In the genomic region with DNA sequence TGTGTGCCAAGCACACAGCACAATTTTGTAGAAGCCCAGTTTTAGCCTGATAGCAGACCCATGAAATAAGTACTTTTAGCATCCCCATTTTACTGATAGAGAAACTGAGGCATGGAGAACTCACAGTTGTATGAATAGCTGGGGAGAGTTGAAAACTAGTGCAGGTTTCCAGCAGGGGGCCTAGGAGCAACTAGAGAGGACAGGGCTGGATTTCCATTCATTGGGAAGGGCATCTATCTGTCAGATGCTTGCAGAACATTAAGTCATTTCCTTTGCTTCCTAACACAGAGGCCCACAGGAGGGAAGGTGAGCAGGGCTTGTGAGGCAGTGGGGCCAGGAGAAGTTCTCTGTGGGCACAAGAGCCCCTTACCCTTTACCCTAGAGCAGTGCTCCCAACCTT, we compare ENCODE assay signal across 19 mouse cellular contexts. TPM values are rescaled to one million over a fixed set of nuclear protein-coding genes. Genes with fewer than 3 reads are reported as not detected.
DNase-seq lines count a peak whose midpoint lies in the region; ATAC-seq and TF ChIP-seq lines count a peak whose summit lies in the region.
"Had no signal": no experiment of that assay in that cellular context is flagged by ENCODE, and none has a peak within 500 bp of the region (broad histone marks: within the 10 kb centered on the region; RNA-seq: fewer than 3 reads in every experiment).

No protein-coding gene starts in this region.

- POLR2A ChIA-PET in Patski (lab: Charles Lee), result no interaction called here

- H3K4me1 ChIP-seq in heart, postnatal 0 days (ENCODE audit: control insufficient read depth, insufficient read depth), result no peaks in the 10 kb centered on the region
- H3K4me1 ChIP-seq in heart, embryonic 11.5 days (ENCODE audit: control insufficient read depth, insufficient read depth, low read length), result no peaks in the 10 kb centered on the region
- H3K4me1 ChIP-seq in midbrain, embryonic 11.5 days (ENCODE audit: control insufficient read depth, insufficient read depth, low read length), result no peaks in the 10 kb centered on the region
- H3K4me1 ChIP-seq: limb, embryonic 10.5 days; midbrain, embryonic 12.5 days had no signal

- DNase-seq in heart, postnatal 0 days (ENCODE audit: low spot score), result no peak
- no peak for DNase-seq in left cerebral cortex, adult 2 months (ENCODE audit: extremely low spot score in 1 of 2, low spot score in 2 of 2)
- DNase-seq in left cerebral cortex, postnatal 36 days (ENCODE audit: low spot score in 2 of 2), result no peak
- DNase-seq in 3T3-L1 (ENCODE audit: low read depth, low spot score) (peak; percentile 28), Patski (ENCODE audit: low read depth, low spot score) (no peak)
- no peak for DNase-seq in midbrain, embryonic 11.5 days (ENCODE audit: low spot score, missing footprints)
- no peak for DNase-seq in ovary, postnatal 36 days (ENCODE audit: low spot score)
- DNase-seq: adrenal gland, postnatal 25 days; cerebellum, adult 11-12 months; cerebellum, postnatal 14 days; embryo, embryonic 11 days; liver, embryonic 13.5 days; thymus, postnatal 4 days had no signal

- H3K9me3 ChIP-seq in heart, postnatal 0 days (replicated peaks; ENCODE audit: control insufficient read depth, low read length), result no peaks in the 10 kb centered on the region
- no peaks in the 10 kb centered on the region for H3K9me3 ChIP-seq in heart, embryonic 11.5 days (replicated peaks; ENCODE audit: control insufficient read depth, low read length)
- H3K9me3 ChIP-seq in midbrain, embryonic 11.5 days (ENCODE audit: control insufficient read depth, low read length), result no peaks in the 10 kb centered on the region
- H3K9me3 ChIP-seq: G1E; limb, embryonic 10.5 days; liver, embryonic 13.5 days; midbrain, embryonic 12.5 days had no signal

- no peak overlapping the region for H3K27ac ChIP-seq in heart, postnatal 0 days (ENCODE audit: low read depth)
- H3K27ac ChIP-seq in heart, embryonic 11.5 days (ENCODE audit: low read depth, low read length), result no peak overlapping the region
- H3K27ac ChIP-seq in left cerebral cortex, adult 2 months, result no peak overlapping the region
- no peak overlapping the region for H3K27ac ChIP-seq in midbrain, embryonic 11.5 days (ENCODE audit: low read depth, low read length)
- H3K27ac ChIP-seq: hindbrain, postnatal 0 days; limb, embryonic 10.5 days; liver, embryonic 13.5 days; midbrain, embryonic 12.5 days had no signal

- in situ Hi-C loops in Patski (cut with MboI; ENCODE audit: low pct_unique_long_range_greater_than_20kb), result no loop called here

- CTCF ChIA-PET in Patski (lab: Charles Lee), result no interaction called here

- no peak overlapping the region for H3K4me2 ChIP-seq in heart, postnatal 0 days (ENCODE audit: low read depth, low read length)
- H3K4me2 ChIP-seq in heart, embryonic 11.5 days, result no peak overlapping the region
- no peak overlapping the region for H3K4me2 ChIP-seq in midbrain, embryonic 11.5 days
- H3K4me2 ChIP-seq: liver, embryonic 13.5 days; midbrain, embryonic 12.5 days had no signal

- H3K9ac ChIP-seq in heart, postnatal 0 days (replicated peaks; ENCODE audit: low read depth, low read length), result no peak overlapping the region
- no peak overlapping the region for H3K9ac ChIP-seq in heart, embryonic 11.5 days (ENCODE audit: low read depth, low read length)
- no peak overlapping the region for H3K9ac ChIP-seq in midbrain, embryonic 11.5 days (ENCODE audit: low read length)
- H3K9ac ChIP-seq: liver, embryonic 13.5 days; midbrain, embryonic 12.5 days had no signal

- no peak for ATAC-seq in heart, postnatal 0 days (ENCODE audit: insufficient read depth, low read depth)
- ATAC-seq in heart, embryonic 11.5 days (replicated peaks; ENCODE audit: insufficient number of reproducible peaks, low FRiP score, low TSS enrichment), result no peak
- no peak for ATAC-seq in Patski
- no peak for ATAC-seq in midbrain, embryonic 11.5 days (ENCODE audit: low FRiP score)
- ATAC-seq: forebrain, embryonic 16.5 days; hindbrain, postnatal 0 days had no signal

- TF ChIP-seq EP300 in heart, postnatal 0 days (IDR thresholded peaks at IDR 0.05; ENCODE audit: low read depth), result no peak

- intact Hi-C loops in left cerebral cortex, adult 2 months (cut with DNase I), result no loop called here
- intact Hi-C loops in left cerebral cortex, postnatal 36 days (cut with DNase I), result loop anchor here (10.0 kb wide), 1 partner anchor 130 kb away; no protein-coding TSS in a partner anchor

- no peaks in the 10 kb centered on the region for H3K27me3 ChIP-seq in heart, postnatal 0 days (ENCODE audit: control insufficient read depth, insufficient read depth, low read length)
- no peaks in the 10 kb centered on the region for H3K27me3 ChIP-seq in heart, embryonic 11.5 days (ENCODE audit: control insufficient read depth, insufficient read depth, low read length)
- no peaks in the 10 kb centered on the region for H3K27me3 ChIP-seq in Patski
- H3K27me3 ChIP-seq in midbrain, embryonic 11.5 days (ENCODE audit: control insufficient read depth, insufficient read depth, low read length), result no peaks in the 10 kb centered on the region
- H3K27me3 ChIP-seq: liver, embryonic 13.5 days; midbrain, embryonic 12.5 days had no signal

- H3K36me3 ChIP-seq in heart, postnatal 0 days (replicated peaks; ENCODE audit: control insufficient read depth, insufficient read depth, low read length), result no peaks in the 10 kb centered on the region
- H3K36me3 ChIP-seq in heart, embryonic 11.5 days (ENCODE audit: control insufficient read depth, insufficient read depth, low read length), result no peaks in the 10 kb centered on the region
- no peaks in the 10 kb centered on the region for H3K36me3 ChIP-seq in midbrain, embryonic 11.5 days (ENCODE audit: control insufficient read depth, insufficient read depth, low read length)
- H3K36me3 ChIP-seq: G1E; limb, embryonic 10.5 days; liver, embryonic 13.5 days; midbrain, embryonic 12.5 days had no signal

- no peak overlapping the region for H3K4me3 ChIP-seq in heart, postnatal 0 days (ENCODE audit: low read depth, low read length)
- H3K4me3 ChIP-seq in heart, embryonic 11.5 days (ENCODE audit: low read depth, low read length), result no peak overlapping the region
- no peak overlapping the region for H3K4me3 ChIP-seq in left cerebral cortex, adult 2 months
- H3K4me3 ChIP-seq in midbrain, embryonic 11.5 days (ENCODE audit: low read depth, low read length), result no peak overlapping the region
- H3K4me3 ChIP-seq: limb, embryonic 10.5 days; liver, embryonic 13.5 days; midbrain, embryonic 12.5 days had no signal

- TF ChIP-seq CTCF in heart, postnatal 0 days (IDR thresholded peaks at IDR 0.05; ENCODE audit: low read depth), result peak; percentile 33
- TF ChIP-seq CTCF in left cerebral cortex, adult 2 months (IDR thresholded peaks at IDR 0.05), result peak; percentile 15; the same call in 1 of the 2 replicates
- TF ChIP-seq CTCF in Patski (IDR thresholded peaks at IDR 0.05), result peak; percentile 44

RNA-seq across cellular contexts. Expression of a gene that starts 27.8 kb away (rescaled TPM):
- 11.6 and 13.4 TPM in 2 replicates for total RNA-seq in heart, postnatal 0 days (2014; rRNA removed; ENCODE audit: low replicate concordance)
- 4.6 TPM in 2 replicates for polyA plus RNA-seq in heart, postnatal 0 days (2015; fragmentation: Nextera tagmentation; extraction: Ambion mirVana)
- polyA plus RNA-seq in heart, embryonic 11.5 days (2014; fragmentation: Nextera tagmentation; extraction: Ambion mirVana), result 8.8 and 10.2 TPM in 2 replicates
- 1 to 10 TPM; 3.8 to 5.9 TPM for total RNA-seq in left cerebral cortex, adult 2 months (2021)
- 1 to 10 TPM; 3.5 to 4.4 TPM for total RNA-seq in left cerebral cortex, postnatal 36 days (2021)
- 31.6 TPM for polyA plus RNA-seq in Patski (2021)
- polyA plus RNA-seq in midbrain, embryonic 11.5 days (2014; fragmentation: Nextera tagmentation; extraction: Ambion mirVana), result 3.3 and 4.8 TPM in 2 replicates
